Mouse (Mus musculus): ENCODE measurements around the gene Cib4.

Cib4 gene

GRCm38 (mm10) chr5:30574367-30574766 lies 28.7 kb upstream of the Cib4 start:
- no peak for DNase-seq (ENCODE audit: low spot score in 2 of 2)

- DNase-seq (ENCODE audit: low spot score in 2 of 2), result no peak
These were observed 26.2 kb upstream of the Cib4 start for GRCm38 (mm10) chr5:30571820-30572219.

GRCm38 (mm10) chr5:30568479-30568878 lies 22.8 kb upstream of the Cib4 start:
- DNase-seq (ENCODE audit: low spot score in 2 of 2), result no peak

GRCm38 (mm10) chr5:30559986-30560493 lies 14.4 kb upstream of the Cib4 start:
- no peak for DNase-seq (ENCODE audit: low spot score in 2 of 2)

- no peak for DNase-seq (ENCODE audit: low spot score in 2 of 2)
These were observed 13.8 kb upstream of the Cib4 start for GRCm38 (mm10) chr5:30559421-30559820.

- no peak for DNase-seq (ENCODE audit: low spot score in 2 of 2)
These were observed 10.6 kb upstream of the Cib4 start for GRCm38 (mm10) chr5:30556284-30556683.

GRCm38 (mm10) chr5:30554981-30555380 lies 9.3 kb upstream of the Cib4 start:
- DNase-seq (ENCODE audit: low spot score in 2 of 2), result no peak

GRCm38 (mm10) chr5:30553936-30554335 lies 8.3 kb upstream of the Cib4 start:
- no peak for DNase-seq (ENCODE audit: low spot score in 2 of 2)

GRCm38 (mm10) chr5:30552006-30552405 lies 6.4 kb upstream of the Cib4 start:
- no peak for DNase-seq (ENCODE audit: low spot score in 2 of 2)

- DNase-seq (ENCODE audit: low spot score in 2 of 2), result no peak
These were observed 5.5 kb upstream of the Cib4 start for GRCm38 (mm10) chr5:30551022-30551638.

- DNase-seq (ENCODE audit: low spot score in 2 of 2), result no peak
These were observed 4.8 kb upstream of the Cib4 start for GRCm38 (mm10) chr5:30550334-30551021.

GRCm38 (mm10) chr5:30548681-30549080 lies 3.0 kb upstream of the Cib4 start:
- no peak for DNase-seq (ENCODE audit: low spot score in 2 of 2)

GRCm38 (mm10) chr5:30536051-30536570 lies 9.5 kb downstream of the Cib4 start:
- DNase-seq (ENCODE audit: low spot score in 2 of 2), result no peak

- no peak for DNase-seq (ENCODE audit: low spot score in 2 of 2)
These were observed 11.0 kb downstream of the Cib4 start for GRCm38 (mm10) chr5:30534637-30535036.

GRCm38 (mm10) chr5:30528906-30529305 lies 16.7 kb downstream of the Cib4 start:
- no peak for DNase-seq (ENCODE audit: low spot score in 2 of 2)

- no peak for DNase-seq (ENCODE audit: low spot score in 2 of 2)
These were observed 18.5 kb downstream of the Cib4 start for GRCm38 (mm10) chr5:30527129-30527528.

GRCm38 (mm10) chr5:30525920-30526836 lies 19.5 kb downstream of the Cib4 start:
- DNase-seq (ENCODE audit: low spot score in 2 of 2), result no peak

- no peak for DNase-seq (ENCODE audit: low spot score in 2 of 2)
These were observed 21.4 kb downstream of the Cib4 start for GRCm38 (mm10) chr5:30524213-30524612.

GRCm38 (mm10) chr5:30523131-30523530 lies 22.5 kb downstream of the Cib4 start:
- no peak for DNase-seq (ENCODE audit: low spot score in 2 of 2)

GRCm38 (mm10) chr5:30522406-30522805 lies 23.2 kb downstream of the Cib4 start:
- DNase-seq (ENCODE audit: low spot score in 2 of 2), result no peak

GRCm38 (mm10) chr5:30520214-30520732 lies 25.4 kb downstream of the Cib4 start:
- DNase-seq (ENCODE audit: low spot score in 2 of 2), result no peak

- DNase-seq (ENCODE audit: low spot score in 2 of 2), result no peak
These were observed 26.1 kb downstream of the Cib4 start for GRCm38 (mm10) chr5:30519494-30519893.
